Mouse (Mus musculus): ENCODE results near the gene Olfr1417. TPM values are rescaled to one million over a fixed set of nuclear protein-coding genes. Genes with fewer than 3 reads are reported as not detected.
A peak's percentile ranks its signal among the peaks of the same experiment; 100 is the strongest.

The Olfr1417 gene
- total RNA-seq, 1 experiment from 2014 or later = not detected

DNA sequence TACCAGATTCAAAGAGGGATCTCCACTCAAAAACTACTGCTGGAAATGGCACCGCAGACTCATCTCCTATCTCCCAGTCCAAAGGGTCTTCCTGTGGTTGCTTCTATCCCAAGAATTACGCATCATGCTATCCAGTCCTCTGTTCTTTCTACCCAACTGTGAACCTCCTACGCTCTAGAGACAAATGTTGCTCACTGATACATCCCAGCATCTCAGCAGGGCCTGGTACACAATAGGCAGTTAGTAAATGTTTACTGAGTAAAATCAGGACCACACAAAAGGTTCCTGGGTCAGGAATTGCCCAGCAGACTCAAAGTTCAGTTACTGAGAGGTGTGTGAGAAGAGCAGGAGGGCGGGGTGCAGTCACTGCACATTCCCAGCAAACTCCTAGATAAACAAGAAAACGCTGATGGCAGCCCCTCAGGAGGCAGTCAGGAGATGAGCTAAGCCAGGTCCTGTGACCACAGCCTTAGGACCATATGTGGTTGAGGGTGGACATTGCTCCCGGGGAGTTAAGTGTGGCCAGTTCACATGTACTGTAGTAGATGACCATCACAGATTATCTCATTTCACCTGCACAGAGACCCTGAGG is 24.2 kb downstream of the Olfr1417 start:
- no peak for ATAC-seq (replicated peaks in 1 of 2; ENCODE audit: insufficient read depth in 1 of 2, low FRiP score in 2 of 2, low TSS enrichment in 1 of 2, low read depth in 1 of 2, poor library complexity in 2 of 2, severe bottlenecking in 2 of 2)

DNA sequence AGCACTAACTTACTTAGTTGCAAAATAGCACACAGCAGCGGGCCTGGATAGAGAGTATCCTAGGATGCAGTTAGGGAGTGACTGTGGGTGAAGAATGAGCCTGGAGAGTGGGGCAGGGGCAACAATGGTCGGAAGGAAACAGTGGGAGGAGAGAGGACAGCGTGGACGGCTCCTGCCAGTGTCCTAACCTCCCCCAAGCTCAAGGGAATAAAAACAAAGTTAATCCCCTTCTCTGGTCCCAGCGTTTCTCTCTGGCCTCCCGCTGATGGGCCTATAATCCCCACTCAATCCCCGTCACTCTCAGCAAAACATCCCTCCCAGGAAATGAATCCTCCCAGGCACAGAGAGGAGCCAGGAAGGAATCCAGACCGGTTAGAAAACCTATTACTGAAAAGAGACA is 25.4 kb downstream of the Olfr1417 start:
- no peak for ATAC-seq (replicated peaks in 1 of 2; ENCODE audit: insufficient read depth in 1 of 2, low FRiP score in 2 of 2, low TSS enrichment in 1 of 2, low read depth in 1 of 2, poor library complexity in 2 of 2, severe bottlenecking in 2 of 2)

DNA sequence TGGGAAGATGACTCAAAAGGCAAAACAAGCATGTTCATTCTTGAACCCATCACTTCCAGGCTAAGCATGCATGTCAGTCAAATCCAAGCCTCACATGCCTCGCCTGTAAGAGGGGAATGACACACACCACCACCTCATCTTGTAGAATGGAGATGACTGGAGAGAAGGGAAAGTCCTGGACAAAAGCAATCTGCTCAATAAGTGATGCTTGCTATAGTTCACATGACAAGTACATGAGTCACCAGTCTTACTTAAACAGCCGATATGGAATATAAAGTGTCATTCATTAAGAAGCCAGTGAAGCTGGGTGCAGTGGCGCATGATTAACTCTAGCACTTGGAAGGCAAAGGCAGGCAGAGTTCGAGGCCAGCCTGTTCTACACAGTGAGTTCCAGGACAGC is 25.9 kb downstream of the Olfr1417 start:
- no peak for ATAC-seq (replicated peaks in 1 of 2; ENCODE audit: insufficient read depth in 1 of 2, low FRiP score in 2 of 2, low TSS enrichment in 1 of 2, low read depth in 1 of 2, poor library complexity in 2 of 2, severe bottlenecking in 2 of 2)

DNA sequence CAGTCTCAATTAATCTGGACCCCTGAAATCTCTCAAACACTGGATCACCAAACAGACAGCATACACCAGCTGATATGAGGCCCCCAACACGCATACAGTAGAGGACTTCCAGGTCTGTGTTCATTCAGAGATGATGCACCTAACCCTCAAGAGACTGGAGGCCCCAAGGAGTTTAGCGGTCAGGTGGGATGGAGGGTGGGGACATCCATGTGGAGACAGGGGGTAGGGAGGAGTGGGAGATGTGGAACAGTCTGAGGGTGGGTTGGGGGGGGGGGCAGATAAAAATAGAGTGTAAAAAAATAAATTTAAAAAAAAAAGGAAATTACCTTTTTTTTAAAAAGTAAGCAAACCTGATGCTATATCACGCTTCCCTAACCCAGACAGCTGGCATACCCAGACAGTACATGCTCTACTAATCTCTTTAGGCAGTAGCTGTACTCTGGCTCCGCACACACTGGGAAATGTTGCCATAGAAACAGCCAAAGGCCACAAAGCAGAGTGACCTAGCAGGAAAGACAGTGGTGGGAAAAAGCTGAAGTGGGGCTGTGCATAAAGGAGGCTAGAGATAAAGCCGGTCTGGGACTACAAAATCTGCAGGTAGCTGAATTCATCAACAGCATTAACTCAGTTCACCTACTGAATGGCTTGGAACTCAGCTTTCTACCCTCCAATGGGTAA is 27.2 kb downstream of the Olfr1417 start:
- peak; percentile 42 to 54; a peak in 3 of 4 replicates for ATAC-seq (replicated peaks in 1 of 2; ENCODE audit: insufficient read depth in 1 of 2, low FRiP score in 2 of 2, low TSS enrichment in 1 of 2, low read depth in 1 of 2, poor library complexity in 2 of 2, severe bottlenecking in 2 of 2)

- peak; percentile 9 to 23; a peak in 1 of 4 replicates for ATAC-seq (replicated peaks in 1 of 2; ENCODE audit: insufficient read depth in 1 of 2, low FRiP score in 2 of 2, low TSS enrichment in 1 of 2, low read depth in 1 of 2, poor library complexity in 2 of 2, severe bottlenecking in 2 of 2)
These were observed 28.2 kb downstream of the Olfr1417 start for GRCm38 (mm10) chr19:11810856-11811255.

- no peak for ATAC-seq (replicated peaks in 1 of 2; ENCODE audit: insufficient read depth in 1 of 2, low FRiP score in 2 of 2, low TSS enrichment in 1 of 2, low read depth in 1 of 2, poor library complexity in 2 of 2, severe bottlenecking in 2 of 2)
These were observed 28.8 kb downstream of the Olfr1417 start for GRCm38 (mm10) chr19:11810003-11810758.

- no peak for ATAC-seq (replicated peaks in 1 of 2; ENCODE audit: insufficient read depth in 1 of 2, low FRiP score in 2 of 2, low TSS enrichment in 1 of 2, low read depth in 1 of 2, poor library complexity in 2 of 2, severe bottlenecking in 2 of 2)
These were observed 30.6 kb downstream of the Olfr1417 start for GRCm38 (mm10) chr19:11808452-11808851.

DNA sequence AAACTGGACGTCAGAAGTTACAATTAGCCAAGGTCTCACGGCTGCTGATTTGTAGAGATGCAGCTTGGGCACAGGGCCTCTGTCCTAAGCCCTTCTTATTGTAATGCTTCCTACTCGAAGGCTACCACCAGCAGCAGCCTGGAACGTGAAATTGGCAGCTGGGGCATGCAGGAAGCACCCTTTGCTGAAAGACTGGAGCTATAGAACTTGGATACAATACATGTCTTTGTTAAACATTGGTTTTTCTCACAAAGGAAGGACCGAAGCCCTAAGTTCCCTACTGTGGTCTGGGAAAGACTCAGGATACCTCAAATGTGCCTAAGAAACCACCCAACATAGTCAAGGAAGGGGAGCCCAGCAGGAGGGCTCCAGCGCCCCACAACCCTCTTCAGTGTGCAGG is 31.2 kb downstream of the Olfr1417 start:
- no peak for ATAC-seq (replicated peaks in 1 of 2; ENCODE audit: insufficient read depth in 1 of 2, low FRiP score in 2 of 2, low TSS enrichment in 1 of 2, low read depth in 1 of 2, poor library complexity in 2 of 2, severe bottlenecking in 2 of 2)

DNA sequence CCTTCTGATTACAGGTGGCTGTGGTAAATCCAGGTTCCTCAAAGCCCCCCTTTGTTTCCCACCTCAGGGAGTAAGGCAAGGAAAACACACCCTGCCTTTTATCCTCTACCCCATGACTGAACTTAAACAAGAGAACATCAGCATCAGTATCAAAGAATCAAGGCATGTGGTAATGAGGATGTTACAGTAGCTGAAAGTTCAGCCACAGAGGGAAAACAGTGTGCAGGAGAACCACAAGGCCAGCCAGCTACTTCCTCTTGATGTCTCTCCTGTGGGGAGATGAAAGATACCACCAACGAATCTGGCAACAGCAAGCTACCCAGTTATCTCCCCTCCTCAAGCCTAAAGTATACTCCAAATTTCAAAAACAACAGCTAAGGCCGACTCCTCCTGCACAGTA is 31.8 kb downstream of the Olfr1417 start:
- ATAC-seq (replicated peaks in 1 of 2; ENCODE audit: insufficient read depth in 1 of 2, low FRiP score in 2 of 2, low TSS enrichment in 1 of 2, low read depth in 1 of 2, poor library complexity in 2 of 2, severe bottlenecking in 2 of 2) = peak; percentile 68 to 80

GRCm38 (mm10) chr19:11804423-11804822 is 34.6 kb downstream of the Olfr1417 start:
- no peak for ATAC-seq (replicated peaks in 1 of 2; ENCODE audit: insufficient read depth in 1 of 2, low FRiP score in 2 of 2, low TSS enrichment in 1 of 2, low read depth in 1 of 2, poor library complexity in 2 of 2, severe bottlenecking in 2 of 2)

- peak; percentile 84 to 92 for ATAC-seq (replicated peaks in 1 of 2; ENCODE audit: insufficient read depth in 1 of 2, low FRiP score in 2 of 2, low TSS enrichment in 1 of 2, low read depth in 1 of 2, poor library complexity in 2 of 2, severe bottlenecking in 2 of 2)
These were observed 38.3 kb downstream of the Olfr1417 start for GRCm38 (mm10) chr19:11800531-11801315.

GRCm38 (mm10) chr19:11794447-11794846 is 44.6 kb downstream of the Olfr1417 start:
- no peak for ATAC-seq (replicated peaks in 1 of 2; ENCODE audit: insufficient read depth in 1 of 2, low FRiP score in 2 of 2, low TSS enrichment in 1 of 2, low read depth in 1 of 2, poor library complexity in 2 of 2, severe bottlenecking in 2 of 2)

DNA sequence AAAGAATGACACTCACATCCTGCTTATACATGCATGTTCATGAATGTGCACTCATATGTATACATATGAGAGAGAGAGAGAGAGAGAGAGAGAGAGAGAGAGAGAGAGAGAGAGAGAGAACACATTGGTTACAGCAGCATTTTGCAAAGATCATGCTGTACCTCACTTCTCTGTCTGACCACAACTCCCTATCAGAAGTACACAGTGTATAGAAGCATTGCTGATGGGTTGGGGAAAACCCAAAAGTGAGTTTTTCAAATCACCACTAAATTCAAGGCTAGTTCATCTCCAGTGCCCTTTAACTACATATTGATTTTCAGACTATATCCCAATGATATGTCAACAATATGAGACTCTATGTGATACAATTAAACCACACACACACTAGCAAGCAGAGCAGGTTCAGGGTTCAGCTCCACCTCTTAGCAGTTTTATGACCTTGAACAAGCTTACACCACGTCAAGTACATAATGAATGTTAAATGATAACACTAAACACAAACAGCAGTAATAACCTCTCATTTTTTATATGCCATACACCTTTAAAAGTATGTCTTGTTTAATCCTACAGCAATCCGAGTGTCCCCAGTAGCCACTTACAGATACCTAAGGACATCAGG is 45.2 kb downstream of the Olfr1417 start:
- no peak for ATAC-seq (replicated peaks in 1 of 2; ENCODE audit: insufficient read depth in 1 of 2, low FRiP score in 2 of 2, low TSS enrichment in 1 of 2, low read depth in 1 of 2, poor library complexity in 2 of 2, severe bottlenecking in 2 of 2)

DNA sequence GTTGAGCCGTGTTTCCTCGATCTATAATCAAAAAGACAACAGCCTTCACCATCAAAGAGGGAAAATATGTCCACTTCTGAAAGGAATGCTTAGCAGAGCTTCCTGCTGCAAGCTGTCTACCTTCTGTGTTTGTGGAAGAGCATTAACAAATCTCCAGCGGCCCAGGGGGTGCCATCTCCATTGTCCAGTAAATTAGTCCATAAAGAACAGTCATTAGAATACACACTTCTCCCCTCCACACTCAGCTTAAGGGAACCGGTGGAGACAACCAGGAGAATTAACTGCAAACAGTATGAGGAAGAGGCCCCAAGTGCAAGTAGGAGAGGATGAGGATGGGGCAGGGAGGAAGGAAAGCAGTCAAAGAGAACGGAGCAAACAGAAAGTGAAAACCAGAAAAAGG is 47.2 kb downstream of the Olfr1417 start:
- no peak for ATAC-seq (replicated peaks in 1 of 2; ENCODE audit: insufficient read depth in 1 of 2, low FRiP score in 2 of 2, low TSS enrichment in 1 of 2, low read depth in 1 of 2, poor library complexity in 2 of 2, severe bottlenecking in 2 of 2)

DNA sequence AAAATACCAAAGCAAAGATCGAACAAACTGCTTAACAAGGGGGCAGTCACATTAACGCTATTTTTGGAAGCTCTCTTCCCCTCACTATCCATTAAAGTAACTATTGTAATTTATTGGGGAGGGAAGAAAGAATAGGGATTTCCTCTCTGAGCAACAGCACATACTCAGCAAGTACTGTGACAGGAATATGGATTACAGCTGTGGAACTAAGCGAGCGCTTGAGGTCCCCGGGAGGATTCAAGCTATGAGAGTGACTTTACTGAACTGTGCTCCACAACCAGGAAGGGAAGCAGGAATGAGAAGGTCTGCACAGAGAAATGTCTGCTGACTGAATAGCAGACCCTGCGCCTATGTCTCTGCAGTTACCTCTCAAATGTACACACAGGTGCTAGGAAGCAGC is 50.1 kb downstream of the Olfr1417 start:
- ATAC-seq (replicated peaks in 1 of 2; ENCODE audit: insufficient read depth in 1 of 2, low FRiP score in 2 of 2, low TSS enrichment in 1 of 2, low read depth in 1 of 2, poor library complexity in 2 of 2, severe bottlenecking in 2 of 2) = no peak

DNA sequence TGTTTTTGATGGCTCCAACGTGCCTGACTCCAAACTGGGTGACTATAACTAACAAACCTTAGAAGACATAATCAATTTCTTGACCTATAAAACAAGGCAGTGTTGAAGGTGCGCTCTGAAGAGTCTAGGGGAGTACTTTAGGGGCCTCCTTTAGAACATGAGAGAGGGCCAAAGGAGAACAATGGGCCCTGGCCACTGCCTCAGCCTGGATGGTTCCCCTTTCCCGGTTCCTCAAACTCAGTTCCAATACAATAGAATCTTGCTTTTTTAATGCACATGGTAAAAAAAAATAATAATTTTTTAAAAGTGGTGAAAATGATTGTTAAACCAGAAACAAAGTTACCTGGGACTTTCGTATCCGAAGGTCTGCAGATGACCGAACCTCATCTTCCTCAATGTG is 51.2 kb downstream of the Olfr1417 start:
- ATAC-seq (replicated peaks in 1 of 2; ENCODE audit: insufficient read depth in 1 of 2, low FRiP score in 2 of 2, low TSS enrichment in 1 of 2, low read depth in 1 of 2, poor library complexity in 2 of 2, severe bottlenecking in 2 of 2) = no peak

GRCm38 (mm10) chr19:11785409-11786154 is 53.4 kb downstream of the Olfr1417 start:
- ATAC-seq (replicated peaks in 1 of 2; ENCODE audit: insufficient read depth in 1 of 2, low FRiP score in 2 of 2, low TSS enrichment in 1 of 2, low read depth in 1 of 2, poor library complexity in 2 of 2, severe bottlenecking in 2 of 2) = no peak

All from hematopoietic stem cell, adult 5-6 weeks (primary cell).